Mouse (Mus musculus): ENCODE results near the gene Commd3.

The Commd3 gene

GRCm38 (mm10) chr2:18687671-18688170, 15.5 kb downstream of the Commd3 start:
- DNase-seq, result no peak

GRCm38 (mm10) chr2:18688286-18688685, 16.1 kb downstream of the Commd3 start:
- no peak for DNase-seq

DNA sequence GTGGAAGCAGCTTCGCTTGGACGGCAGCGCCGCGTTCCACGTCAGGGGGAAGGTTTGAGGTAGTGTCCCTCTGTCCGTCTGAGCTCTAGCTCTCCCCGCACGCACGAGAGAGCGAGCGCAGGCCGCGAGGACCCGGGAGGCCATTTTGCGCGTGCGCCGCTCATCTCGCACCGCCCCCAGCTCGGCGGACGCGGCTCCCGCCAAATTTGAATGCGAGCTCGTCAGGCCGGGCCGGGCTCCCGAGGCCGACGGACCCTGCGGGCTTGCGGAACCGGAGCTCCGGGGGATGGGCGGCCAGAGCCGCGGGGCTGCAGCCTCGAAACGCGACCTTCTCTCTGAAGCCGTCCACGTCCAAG, 16.5 kb downstream of the Commd3 start:
- peak; percentile 53 for DNase-seq

DNA sequence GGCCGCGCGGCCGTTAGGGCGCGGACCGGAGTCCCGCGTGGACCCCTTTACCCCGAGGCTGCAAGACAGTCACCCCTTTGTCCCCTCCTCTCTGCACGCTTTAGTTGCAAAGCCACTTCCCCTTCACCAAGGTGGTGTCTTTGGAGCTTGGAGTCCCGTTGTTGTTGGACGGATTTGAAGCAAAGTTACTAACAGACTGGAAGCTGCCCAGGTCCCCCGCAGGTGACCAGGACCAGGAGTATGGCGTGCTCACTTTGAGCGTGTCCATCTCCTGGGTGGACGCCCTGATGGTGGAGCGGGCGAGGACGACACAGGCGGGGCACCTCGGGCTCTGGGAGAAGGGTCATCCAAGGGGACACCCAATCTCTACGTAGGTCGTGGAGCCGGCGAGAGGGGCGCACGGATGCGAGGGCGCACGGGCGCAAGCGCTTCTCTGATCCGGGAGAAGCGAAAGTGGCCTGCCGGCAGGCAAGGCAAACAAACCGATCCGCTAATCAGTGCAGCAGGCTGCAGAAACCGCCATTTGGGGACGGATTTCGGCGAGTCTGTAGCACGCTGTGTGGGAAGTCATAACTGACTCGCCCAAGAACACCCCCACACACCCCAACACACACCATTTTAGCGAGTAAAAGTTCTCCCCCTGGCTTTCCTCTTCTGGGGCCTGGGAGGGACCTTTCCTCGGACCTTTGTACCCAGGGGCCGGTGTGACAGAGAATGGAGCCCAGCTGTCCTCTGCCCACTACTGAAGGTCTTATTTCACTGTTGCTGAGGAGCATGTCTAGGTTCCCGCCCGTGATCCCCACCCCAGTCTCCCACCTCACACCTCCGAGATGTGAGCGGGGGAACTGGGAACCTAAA, 17.1 kb downstream of the Commd3 start:
- peak; percentile 30 for DNase-seq

GRCm38 (mm10) chr2:18690055-18690691, 18.0 kb downstream of the Commd3 start:
- peak; percentile 20 for DNase-seq

DNA sequence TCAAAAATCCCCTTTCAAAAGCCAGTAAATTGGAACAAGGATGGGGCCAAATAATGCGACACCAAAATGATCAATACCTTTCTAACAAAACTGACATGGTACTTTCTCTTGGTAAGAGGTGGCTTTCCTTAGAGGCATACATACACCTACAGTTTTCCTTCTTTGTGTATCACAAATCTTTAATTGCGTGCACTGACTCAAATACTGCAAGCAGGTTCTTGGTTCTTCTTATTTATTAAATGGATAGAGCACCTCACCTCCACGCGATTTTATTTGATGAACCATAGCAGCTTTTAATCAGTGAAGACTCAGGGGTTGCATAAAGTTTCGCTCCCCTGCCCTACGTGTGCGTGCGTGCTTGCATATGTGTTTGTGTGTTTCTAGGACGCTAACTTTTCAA, 18.6 kb downstream of the Commd3 start:
- DNase-seq, result no peak

DNA sequence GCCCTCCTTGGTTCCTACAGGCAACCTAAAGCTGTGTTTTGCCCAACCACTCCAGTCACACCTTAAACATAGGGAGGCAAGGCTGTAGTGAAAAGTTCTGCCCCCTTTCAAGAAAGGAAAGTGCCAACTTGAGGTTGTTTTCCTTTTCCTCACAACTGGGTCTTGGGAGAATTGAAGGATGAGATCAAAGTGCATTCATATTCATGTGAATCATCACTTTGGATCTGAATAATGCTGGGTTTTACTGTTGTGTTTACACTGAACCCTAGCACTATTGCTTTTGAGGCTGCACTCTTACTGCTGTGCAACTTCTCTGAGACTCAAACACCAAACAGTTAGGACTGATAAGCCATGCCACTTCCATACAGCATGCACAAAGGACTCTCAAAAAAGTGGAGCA, 19.8 kb downstream of the Commd3 start:
- DNase-seq, result no peak

- no peak for DNase-seq
Measured at GRCm38 (mm10) chr2:18692548-18692947, 20.4 kb downstream of the Commd3 start.

GRCm38 (mm10) chr2:18693491-18693870, 21.3 kb downstream of the Commd3 start:
- DNase-seq, result no peak

GRCm38 (mm10) chr2:18693871-18694610, 21.9 kb downstream of the Commd3 start, which contains the start of gene Spag6:
TSS of gene Spag6 (plus strand) at chr2:18694032.
- peak; percentile 38 for DNase-seq

- no peak for DNase-seq
Measured at GRCm38 (mm10) chr2:18694611-18694950, 22.4 kb downstream of the Commd3 start.

DNA sequence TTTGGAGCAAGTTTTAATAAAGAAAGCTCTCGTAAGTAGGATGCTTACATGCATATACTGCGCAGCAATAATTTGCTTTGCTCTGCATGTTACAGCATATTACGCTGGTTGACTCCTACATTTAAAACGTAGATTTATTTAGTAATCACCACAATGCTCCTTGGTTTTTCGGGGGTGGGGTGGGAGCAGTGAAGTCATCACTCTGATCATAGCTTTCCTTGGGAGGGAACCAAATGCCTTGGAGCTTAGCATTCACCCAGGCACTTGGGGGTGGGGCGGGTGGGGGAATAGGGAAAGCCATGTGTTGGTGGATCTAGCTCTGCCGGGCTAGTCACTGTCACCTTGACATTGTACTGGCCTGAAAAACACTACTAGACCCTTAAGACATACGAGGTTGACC, 23.0 kb downstream of the Commd3 start:
- DNase-seq, result no peak

- no peak for DNase-seq
Measured at GRCm38 (mm10) chr2:18695629-18696150, 23.5 kb downstream of the Commd3 start.

GRCm38 (mm10) chr2:18697591-18698244, 25.5 kb downstream of the Commd3 start:
- DNase-seq, result no peak

DNA sequence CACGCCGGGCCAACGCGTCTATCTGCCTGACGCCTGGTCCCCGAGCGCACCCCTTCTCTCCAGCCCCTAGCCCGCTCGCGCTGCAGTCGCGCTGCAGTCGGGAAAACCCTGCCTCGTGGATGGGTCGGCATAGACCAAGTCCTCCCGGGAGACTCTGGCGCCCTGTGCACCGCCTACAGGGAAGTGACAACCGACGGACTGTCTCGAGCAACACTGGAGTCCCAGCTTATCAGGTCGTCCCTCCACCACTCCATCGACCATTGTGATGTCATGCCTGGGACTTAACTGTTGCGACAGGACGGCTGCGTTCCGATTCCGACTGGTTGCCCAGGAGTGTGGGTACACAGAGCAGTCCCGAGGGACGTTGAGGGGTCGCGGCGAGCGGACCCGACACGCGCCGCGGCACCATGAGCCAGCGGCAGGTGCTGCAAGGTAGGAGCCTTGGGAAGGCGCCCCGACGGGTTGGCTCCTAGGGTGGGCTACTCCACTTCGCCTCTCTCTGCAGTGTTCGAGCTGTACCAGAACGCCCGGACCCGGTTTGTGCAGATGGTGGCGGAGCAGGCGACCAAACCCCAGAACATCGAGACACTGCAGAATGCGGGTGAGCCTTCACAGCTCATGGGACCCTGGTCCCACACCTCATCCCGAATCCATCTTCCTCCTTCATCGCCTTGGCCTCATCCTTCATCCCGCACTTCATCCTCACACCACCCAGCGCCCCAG, 26.6 kb downstream of the Commd3 start:
- peak; percentile 26 for DNase-seq

GRCm38 (mm10) chr2:18699401-18699990, 27.3 kb downstream of the Commd3 start:
- no peak for DNase-seq

DNA sequence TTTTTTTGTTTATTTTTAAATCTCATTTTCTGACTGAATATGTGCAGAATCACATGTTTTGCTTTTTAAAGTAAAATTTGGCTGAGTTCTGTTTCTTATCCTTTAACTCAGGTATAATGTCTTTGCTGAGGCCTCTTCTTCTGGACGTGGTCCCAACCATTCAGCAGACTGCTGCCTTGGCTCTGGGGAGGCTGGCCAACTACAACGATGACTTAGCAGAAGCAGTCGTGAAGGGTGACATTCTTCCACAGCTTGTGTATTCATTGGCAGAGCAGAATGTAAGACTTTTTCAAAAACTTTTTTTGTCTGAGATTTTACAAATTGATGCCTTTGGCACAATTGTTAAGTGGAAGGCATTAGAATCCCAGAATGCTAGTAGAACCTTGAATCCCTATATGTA, 38.2 kb downstream of the Commd3 start:
- no peak for DNase-seq

DNA sequence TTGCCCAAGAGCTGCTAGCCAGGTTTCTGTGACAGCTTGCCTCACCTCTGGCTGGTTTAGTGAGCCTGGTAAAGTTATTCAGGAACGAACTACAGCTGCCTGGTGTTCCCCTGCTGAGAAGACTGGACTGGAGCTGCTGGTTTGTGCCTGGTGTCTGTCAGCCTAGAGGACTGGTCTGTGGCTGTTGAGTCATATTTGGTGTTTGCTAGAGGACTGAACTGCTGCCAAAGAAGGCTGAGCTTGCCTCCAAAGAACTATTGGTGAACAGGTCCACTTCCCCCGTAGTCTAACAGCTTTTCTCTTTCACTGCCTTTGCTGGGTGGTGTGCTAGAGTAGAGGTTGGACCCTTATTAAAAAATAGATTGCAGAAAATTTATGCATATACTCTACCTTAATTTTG, 40.9 kb downstream of the Commd3 start:
- no peak for DNase-seq

DNA sequence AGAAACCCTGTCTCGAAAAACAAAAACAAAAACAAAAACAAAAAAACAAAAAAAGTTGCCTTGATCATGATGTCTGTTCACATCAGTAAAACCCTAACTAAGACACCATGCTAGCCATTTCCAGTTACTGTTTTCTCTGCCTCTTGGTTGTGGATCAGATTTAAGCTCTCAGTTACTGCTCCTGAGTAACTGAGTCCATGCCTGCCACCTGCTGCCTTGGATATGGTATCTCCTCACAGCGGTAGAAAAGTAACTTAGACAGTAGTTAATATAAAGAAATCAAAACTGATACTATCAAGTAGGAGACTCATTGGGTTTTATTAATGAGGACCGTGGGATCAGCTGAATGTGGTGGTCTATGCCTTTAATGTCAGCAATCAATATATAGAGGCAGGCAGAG, 42.2 kb downstream of the Commd3 start:
- DNase-seq, result no peak

DNA sequence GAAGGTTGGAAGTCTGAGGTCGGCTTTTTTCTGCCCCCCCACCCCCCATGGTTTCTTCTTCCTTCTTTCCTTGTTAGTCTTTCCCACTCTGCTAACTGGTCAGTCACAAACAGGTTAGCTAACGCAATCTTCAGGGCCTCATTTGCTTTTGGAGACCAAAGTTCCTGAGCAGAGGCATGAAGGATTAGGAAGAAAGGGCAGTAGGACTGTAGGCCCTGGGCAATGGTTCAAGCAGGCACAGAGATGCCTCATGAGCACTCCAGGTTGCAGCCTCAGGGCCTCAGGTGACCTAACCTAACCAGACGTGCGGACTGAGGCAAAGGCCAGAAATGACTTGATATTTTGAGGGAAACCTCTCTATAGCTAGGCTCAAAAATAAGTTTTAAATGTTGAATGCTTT, 46.3 kb downstream of the Commd3 start:
- DNase-seq, result no peak

DNA sequence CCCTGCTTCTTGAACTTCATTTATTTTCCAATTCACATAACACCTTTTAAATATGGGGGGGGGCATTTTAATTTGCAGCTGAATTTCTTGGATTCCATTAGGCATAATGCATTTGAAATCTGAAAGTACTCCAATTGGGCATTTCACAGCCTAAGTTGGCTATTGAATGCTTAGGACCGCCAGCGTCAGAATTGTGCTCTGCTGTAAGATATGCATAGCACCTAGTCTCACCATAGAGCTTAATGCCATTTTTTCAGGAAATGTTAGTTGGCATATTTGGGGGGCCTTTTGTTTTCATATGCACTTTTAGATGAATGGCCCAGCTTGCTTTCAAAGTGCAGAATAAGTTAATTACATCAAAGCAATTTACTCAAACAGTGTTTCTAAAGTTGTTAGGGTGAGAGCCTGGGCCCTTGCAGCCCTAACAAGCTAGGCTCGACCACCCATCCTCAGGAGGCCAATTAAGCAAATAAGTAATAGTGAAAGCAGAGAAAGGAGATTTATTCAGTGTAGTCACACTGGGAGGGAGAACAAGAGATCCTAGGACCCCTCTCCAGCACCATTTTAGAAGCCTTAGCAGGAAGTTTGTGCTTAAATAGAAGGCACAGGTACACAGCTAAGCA, 50.1 kb downstream of the Commd3 start:
- no peak for DNase-seq
